Mouse (Mus musculus) testis, adult 2 months (tissue): ENCODE data around the gene Timm17b.

Experiments used
- CTCF ChIP-seq: fragments of 200-500 bp; IDR thresholded peaks from 2 replicates; pipeline ENCODE4 v1.5.1; 2012; ENCODE audit warnings: low read depth, mild to moderate bottlenecking, inconsistent platforms, low read length, moderate library complexity; ENCODE audit not compliant: control insufficient read depth, insufficient read depth, insufficient replicate concordance
- POLR2A ChIP-seq: fragments of 200-500 bp; IDR thresholded peaks from 2 replicates; pipeline ENCODE4 v1.6.1; 2012; ENCODE audit warnings: low read depth, mild to moderate bottlenecking, inconsistent platforms, low read length, moderate library complexity; ENCODE audit not compliant: control insufficient read depth

DNA sequence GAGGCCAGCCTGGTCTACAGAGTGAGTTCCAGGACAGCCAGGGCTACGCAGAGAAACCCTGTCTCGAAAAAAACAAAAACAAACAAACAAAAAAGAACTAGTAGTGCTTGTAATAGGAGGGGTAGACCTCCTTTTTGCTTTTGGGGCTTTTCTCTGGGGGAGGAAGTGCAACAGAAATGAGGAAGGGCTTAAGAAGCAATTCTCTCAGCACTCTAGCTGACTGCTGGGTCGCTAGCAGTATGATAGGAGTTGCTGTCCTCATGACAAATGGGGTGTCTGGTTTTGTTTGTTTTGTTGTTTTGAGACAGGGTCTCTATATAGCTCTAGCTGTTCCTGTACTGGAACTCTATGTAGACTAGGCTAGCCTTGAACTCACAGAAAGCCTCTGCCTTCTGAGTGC is 34.6 kb upstream of the Timm17b start:
- TF ChIP-seq CTCF (no peak), POLR2A (no peak)
